ENCODE assay signal across 21 mouse cellular contexts in the genomic region with DNA sequence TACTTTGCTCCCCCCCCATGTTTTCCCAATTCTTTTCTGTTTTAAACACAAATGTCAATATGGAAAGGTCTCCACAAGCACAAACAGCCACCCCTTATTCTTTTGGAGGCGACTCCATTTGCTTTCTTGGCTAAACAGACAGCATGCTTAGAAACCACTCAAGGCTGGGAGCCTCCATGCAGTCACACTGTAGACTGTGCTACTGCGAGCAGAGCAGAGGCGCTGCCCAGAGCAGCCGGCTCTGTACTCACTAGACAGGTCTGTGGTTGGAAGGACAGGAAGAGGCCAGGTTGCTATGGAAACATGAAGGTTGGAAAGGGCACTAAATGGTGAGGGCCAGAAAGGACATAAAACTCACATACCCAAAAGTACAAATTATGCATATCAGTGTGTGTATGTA. TPM values are rescaled to one million over a fixed set of nuclear protein-coding genes. Genes with fewer than 3 reads are reported as not detected.
DNase-seq lines count a peak whose midpoint lies in the region; ATAC-seq lines count a peak whose summit lies in the region.
"Had no signal": no experiment of that assay in that cellular context is flagged by ENCODE, and none has a peak within 500 bp of the region (broad histone marks: within the 10 kb centered on the region; RNA-seq: fewer than 3 reads in every experiment).

No protein-coding gene starts in this region.

- peaks cover 21% of the 10 kb centered on the region for H3K4me1 ChIP-seq in hindbrain, embryonic 14.5 days (replicated peaks; ENCODE audit: control insufficient read depth, insufficient read depth, low read length)
- H3K4me1 ChIP-seq in midbrain, embryonic 12.5 days, result peaks cover 51% of the 10 kb centered on the region
- peaks cover 33% of the 10 kb centered on the region for H3K4me1 ChIP-seq in neural tube, embryonic 15.5 days
- H3K4me1 ChIP-seq: intestine, embryonic 15.5 days; liver, embryonic 12.5 days had no signal

- H3K4me2 ChIP-seq in hindbrain, embryonic 14.5 days (replicated peaks), result no peak overlapping the region
- H3K4me2 ChIP-seq in midbrain, embryonic 12.5 days (replicated peaks), result no peak overlapping the region
- H3K4me2 ChIP-seq in neural tube, embryonic 15.5 days, result no peak overlapping the region
- H3K4me2 ChIP-seq: embryonic facial prominence, embryonic 15.5 days; intestine, embryonic 15.5 days; liver, embryonic 12.5 days had no signal

- H3K9me3 ChIP-seq in hindbrain, embryonic 14.5 days (ENCODE audit: control insufficient read depth, low read length), result no peaks in the 10 kb centered on the region
- no peaks in the 10 kb centered on the region for H3K9me3 ChIP-seq in midbrain, embryonic 12.5 days
- H3K9me3 ChIP-seq in neural tube, embryonic 15.5 days (replicated peaks), result no peaks in the 10 kb centered on the region
- H3K9me3 ChIP-seq: embryonic facial prominence, embryonic 15.5 days; heart, embryonic 10.5 days; intestine, embryonic 15.5 days; liver, embryonic 12.5 days had no signal

- no peak overlapping the region for H3K4me3 ChIP-seq in hindbrain, embryonic 14.5 days (replicated peaks; ENCODE audit: low read length)
- no peak overlapping the region for H3K4me3 ChIP-seq in midbrain, embryonic 12.5 days
- H3K4me3 ChIP-seq in neural tube, embryonic 15.5 days (replicated peaks), result no peak overlapping the region
- H3K4me3 ChIP-seq: embryonic facial prominence, embryonic 15.5 days; heart, embryonic 10.5 days; intestine, embryonic 15.5 days; liver, embryonic 12.5 days; myocyte had no signal

- WGBS in hindbrain, embryonic 14.5 days, result 32% methylated on average over 4 of the region's 4 CpGs
- WGBS in midbrain, embryonic 12.5 days, result 55% methylated on average over 4 of the region's 4 CpGs
- 38% methylated on average over 4 of the region's 4 CpGs for WGBS in neural tube, embryonic 15.5 days

- peak; percentile 20 for DNase-seq in 3T3-L1 (ENCODE audit: low read depth, low spot score)
- peak; percentile 17 for DNase-seq in R1 (ENCODE audit: low read depth, low spot score)
- DNase-seq in hindbrain, embryonic 14.5 days (ENCODE audit: low spot score), result no peak
- DNase-seq in adrenal gland, adult 18-20 months (ENCODE audit: low spot score in 2 of 2), result no peak
- DNase-seq in heart, adult 8-10 months (ENCODE audit: low spot score), result no peak
- DNase-seq: adrenal gland, adult 2 months; cerebellum, adult 11-12 months; cerebellum, postnatal 36 days; heart, postnatal 14 days; kidney, postnatal 4 days; lung, postnatal 10 days; thymus, postnatal 14 days had no signal

- H3K27ac ChIP-seq in hindbrain, embryonic 14.5 days, result peak overlapping the region; percentile 74; the same call in 1 of the 2 replicates
- peak overlapping the region; percentile 67; the same call in 1 of the 2 replicates for H3K27ac ChIP-seq in midbrain, embryonic 12.5 days (replicated peaks)
- no peak overlapping the region for H3K27ac ChIP-seq in neural tube, embryonic 15.5 days (replicated peaks)
- H3K27ac ChIP-seq: embryonic facial prominence, embryonic 15.5 days; heart, embryonic 10.5 days; intestine, embryonic 15.5 days; liver, embryonic 12.5 days had no signal

- H3K36me3 ChIP-seq in hindbrain, embryonic 14.5 days (replicated peaks; ENCODE audit: control insufficient read depth, insufficient read depth), result peaks cover 56% of the 10 kb centered on the region
- peaks cover 5% of the 10 kb centered on the region; the same call in 1 of the 2 replicates for H3K36me3 ChIP-seq in midbrain, embryonic 12.5 days
- H3K36me3 ChIP-seq in neural tube, embryonic 15.5 days, result peaks cover 26% of the 10 kb centered on the region
- H3K36me3 ChIP-seq: embryonic facial prominence, embryonic 15.5 days; G1E; heart, embryonic 10.5 days; intestine, embryonic 15.5 days; liver, embryonic 12.5 days had no signal

- no peak for ATAC-seq in hindbrain, embryonic 14.5 days (ENCODE audit: low FRiP score)
- ATAC-seq in midbrain, embryonic 12.5 days (ENCODE audit: low FRiP score, low read depth), result no peak
- no peak for ATAC-seq in neural tube, embryonic 15.5 days (ENCODE audit: low FRiP score)
- ATAC-seq: CD4-positive, CD25-positive, alpha-beta regulatory T cell, adult 4 months; intestine, embryonic 15.5 days; liver, embryonic 12.5 days had no signal

- no peaks in the 10 kb centered on the region for H3K27me3 ChIP-seq in hindbrain, embryonic 14.5 days (ENCODE audit: control insufficient read depth, insufficient read depth, low read length)
- H3K27me3 ChIP-seq in midbrain, embryonic 12.5 days, result no peaks in the 10 kb centered on the region
- H3K27me3 ChIP-seq in neural tube, embryonic 15.5 days (replicated peaks), result no peaks in the 10 kb centered on the region
- H3K27me3 ChIP-seq: embryonic facial prominence, embryonic 15.5 days; intestine, embryonic 15.5 days; liver, embryonic 12.5 days had no signal

- H3K9ac ChIP-seq in hindbrain, embryonic 14.5 days, result no peak overlapping the region
- no peak overlapping the region for H3K9ac ChIP-seq in midbrain, embryonic 12.5 days (replicated peaks)
- H3K9ac ChIP-seq in neural tube, embryonic 15.5 days (replicated peaks), result no peak overlapping the region
- H3K9ac ChIP-seq: embryonic facial prominence, embryonic 15.5 days; intestine, embryonic 15.5 days; liver, embryonic 12.5 days had no signal

RNA-seq across cellular contexts. Expression of a gene that starts 48.9 kb away (rescaled TPM):
- 2.6 and 2.7 TPM in 2 replicates for polyA plus RNA-seq in hindbrain, embryonic 14.5 days (2014; fragmentation: Nextera tagmentation; extraction: Ambion mirVana)
- 2.3 and 2.7 TPM in 2 replicates for polyA plus RNA-seq in midbrain, embryonic 12.5 days (2016; fragmentation: Nextera tagmentation; extraction: Ambion mirVana)
- 1 to 10 TPM; 6.2 to 8.4 TPM for total RNA-seq in adrenal gland, adult 18-20 months (2021)
- total RNA-seq in heart, adult 8-10 months (2022), result 10 to 100 TPM in 3 of 4 experiments, 1 to 10 TPM in 1; 8.2 to 14.1 (median 10.8) TPM
- 1.8 and 2.5 TPM in 2 replicates for polyA plus RNA-seq in neural tube, embryonic 15.5 days (2015; fragmentation: Nextera tagmentation; extraction: Ambion mirVana)
- polyA plus RNA-seq: CD4-positive, CD25-positive, alpha-beta regulatory T cell, adult 4 months; G1E had no signal

Comparison
In these comparisons a context has a peak if more than half of its experiments do, and no peak if none do; other contexts are left out.
1. DNase-seq: peak in 3T3-L1 (single experiment) and R1 (single experiment); none in hindbrain, embryonic 14.5 days (single experiment), adrenal gland, adult 18-20 months (0 of 2) and heart, adult 8-10 months (single experiment).